Mouse (Mus musculus): ENCODE data around the gene Hint1. TPM values are rescaled to one million over a fixed set of nuclear protein-coding genes. Genes with fewer than 3 reads are reported as not detected.
"Not testable (repeated sequence)": the region's sequence is repeated elsewhere in the genome, so short reads cannot be mapped to it uniquely, and the experiment has no call there.

The Hint1 gene
- polyA plus RNA-seq, 1 experiment from 2014 or later = 796 TPM

DNA sequence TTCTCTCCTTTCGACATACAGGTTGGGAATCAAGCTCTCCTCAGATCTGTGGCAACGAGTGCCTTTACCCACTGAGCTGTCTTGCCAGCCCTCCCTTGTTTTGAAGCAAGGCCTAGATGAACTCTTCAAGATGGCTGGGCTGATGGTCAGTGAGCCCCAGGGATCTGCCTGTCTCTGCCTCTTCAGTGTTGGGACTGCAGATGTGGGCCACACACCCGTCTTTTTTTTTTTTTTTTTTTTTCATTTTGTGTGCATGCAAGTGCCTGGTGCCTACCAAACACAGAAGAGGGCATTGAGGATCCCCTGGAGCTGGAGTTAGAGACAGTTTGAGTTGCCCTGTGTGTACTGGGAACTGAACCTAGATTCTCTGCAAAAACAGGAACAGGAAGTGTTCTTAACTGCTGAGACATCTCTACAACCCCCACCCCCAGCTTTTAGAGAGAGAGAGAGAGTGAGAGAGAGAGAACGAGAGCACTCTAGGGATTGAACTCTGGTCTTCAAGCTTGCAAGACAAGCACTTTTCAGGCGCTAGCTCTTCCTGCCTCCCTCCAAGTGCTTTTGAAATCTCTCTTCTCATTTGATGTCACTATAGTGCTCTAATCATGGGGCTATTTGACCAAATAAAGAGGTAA is 18.1 kb downstream of the Hint1 start:
- Histone ChIP-seq H3K4me3 (replicated peaks) (no peak overlapping the region), H3K36me3 (replicated peaks) (no peaks in the 10 kb centered on the region), H3K27ac (no peak overlapping the region), H3K27me3 (no peaks in the 10 kb centered on the region), H3K9ac (no peak overlapping the region), H3K9me3 (no peaks in the 10 kb centered on the region), H3K4me2 (no peak overlapping the region), H3K4me1 (peaks cover 6% of the 10 kb centered on the region)
- 88% methylated on average over 5 of the region's 5 CpGs for WGBS
- ATAC-seq (ENCODE audit: low FRiP score) = no peak

DNA sequence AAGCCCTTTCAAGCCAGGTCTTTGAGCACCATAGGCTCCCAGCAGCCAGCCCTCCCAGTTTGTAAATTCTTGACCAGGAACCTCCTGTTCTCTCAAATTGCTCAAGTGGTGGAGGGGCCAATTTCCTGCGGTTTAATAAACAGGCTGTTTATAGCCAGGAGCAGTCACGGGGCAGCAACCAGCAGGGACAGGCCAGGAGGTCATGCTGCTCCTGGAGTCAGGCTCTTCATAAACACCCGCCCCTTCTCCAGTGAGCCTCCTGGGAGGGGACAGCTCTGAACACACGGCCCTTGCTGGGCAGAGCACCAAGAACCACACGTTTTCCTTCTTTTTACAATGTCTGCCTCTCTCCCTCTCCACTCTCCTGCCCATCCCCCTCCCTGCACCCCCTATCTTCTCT is 18.8 kb downstream of the Hint1 start:
- Histone ChIP-seq H3K4me3 (replicated peaks) (no peak overlapping the region), H3K36me3 (replicated peaks) (no peaks in the 10 kb centered on the region), H3K27me3 (no peaks in the 10 kb centered on the region), H3K4me2 (no peak overlapping the region), H3K9ac (no peak overlapping the region), H3K27ac (no peak overlapping the region), H3K9me3 (no peaks in the 10 kb centered on the region), H3K4me1 (peaks cover 6% of the 10 kb centered on the region)
- no peak for ATAC-seq (ENCODE audit: low FRiP score)
- 41% methylated on average over 5 of the region's 5 CpGs for WGBS

DNA sequence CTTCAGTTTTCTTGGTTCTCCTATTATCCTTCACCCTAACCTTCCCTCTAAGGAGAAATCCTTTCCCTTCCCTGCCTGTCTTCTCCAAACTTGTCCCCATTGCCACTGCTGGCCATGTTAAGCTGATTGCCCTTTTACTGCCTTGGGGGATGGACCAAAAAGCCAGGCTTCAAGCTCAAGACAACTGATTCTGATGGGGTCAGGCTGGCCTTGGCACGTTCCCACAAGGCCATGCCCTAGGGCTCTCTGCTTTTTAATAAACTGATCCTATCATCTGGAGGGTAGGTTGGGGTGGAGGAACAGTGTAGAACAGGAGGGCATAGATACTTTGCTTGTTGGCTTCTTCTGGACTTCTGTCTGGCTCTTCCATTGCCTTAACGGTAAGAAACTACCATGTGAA is 19.2 kb downstream of the Hint1 start:
- Histone ChIP-seq H3K9me3 (no peaks in the 10 kb centered on the region), H3K4me3 (replicated peaks) (no peak overlapping the region), H3K4me2 (no peak overlapping the region), H3K4me1 (peaks cover 6% of the 10 kb centered on the region), H3K36me3 (replicated peaks) (no peaks in the 10 kb centered on the region), H3K27me3 (no peaks in the 10 kb centered on the region), H3K27ac (no peak overlapping the region), H3K9ac (no peak overlapping the region)
- no peak for ATAC-seq (ENCODE audit: low FRiP score)
- 90% methylated on average over 2 of the region's 2 CpGs for WGBS

DNA sequence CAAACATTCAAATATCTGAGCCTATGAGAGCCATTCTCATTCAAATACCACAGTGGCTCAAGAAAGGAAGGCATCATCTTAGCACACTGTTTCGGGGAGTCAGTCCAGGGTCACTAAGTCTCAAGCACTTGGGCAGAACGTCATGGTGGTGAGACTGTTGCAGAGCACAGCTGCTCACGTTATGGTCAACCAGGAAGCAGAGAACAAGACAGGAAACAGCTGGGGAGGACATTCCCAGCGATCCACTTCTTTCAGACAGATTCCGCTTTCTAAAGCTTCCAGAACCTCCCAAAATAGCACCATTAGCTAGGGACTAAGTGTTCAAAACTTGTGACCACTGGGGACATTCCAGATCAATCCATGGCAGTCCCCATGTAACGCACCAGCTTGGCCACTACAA is 21.7 kb downstream of the Hint1 start:
- H3K27me3 ChIP-seq = no peaks in the 10 kb centered on the region
- H3K4me2 ChIP-seq = no peak overlapping the region
- ATAC-seq (ENCODE audit: low FRiP score) = no peak

DNA sequence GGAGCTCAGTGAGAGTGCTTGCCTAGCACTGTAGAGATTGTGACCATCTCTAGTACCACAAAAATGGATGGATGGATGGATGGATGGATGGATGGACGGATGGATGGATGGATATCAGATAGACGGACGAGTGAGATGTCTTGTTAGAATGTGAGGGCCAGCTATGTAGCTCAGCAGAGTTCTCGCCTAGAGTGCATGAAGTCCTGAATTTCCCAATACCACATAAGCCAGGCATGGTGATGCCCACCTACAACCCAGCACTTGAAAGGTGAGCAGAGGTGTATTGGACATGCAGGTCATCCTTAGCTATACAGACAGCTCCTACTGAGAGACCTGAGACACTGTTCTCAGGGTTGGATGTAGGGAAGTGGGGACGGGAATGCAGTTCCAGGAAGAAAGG is 25.2 kb downstream of the Hint1 start:
- no peak for ATAC-seq (ENCODE audit: low FRiP score)
- Histone ChIP-seq H3K4me3 (replicated peaks) (no peak overlapping the region), H3K36me3 (replicated peaks) (no peaks in the 10 kb centered on the region), H3K4me1 (no peaks in the 10 kb centered on the region), H3K9ac (no peak overlapping the region), H3K27ac (no peak overlapping the region), H3K4me2 (no peak overlapping the region), H3K27me3 (no peaks in the 10 kb centered on the region), H3K9me3 (no peaks in the 10 kb centered on the region)
- 82% methylated on average over 5 of the region's 5 CpGs for WGBS

More for the DNA sequence above, 21.7 kb downstream of the Hint1 start:
- Histone ChIP-seq H3K27ac (no peak overlapping the region), H3K4me1 (no peaks in the 10 kb centered on the region), H3K4me3 (replicated peaks) (no peak overlapping the region), H3K9me3 (no peaks in the 10 kb centered on the region), H3K36me3 (replicated peaks) (no peaks in the 10 kb centered on the region), H3K9ac (no peak overlapping the region)
- 87% methylated on average over 6 of the region's 6 CpGs for WGBS

DNA sequence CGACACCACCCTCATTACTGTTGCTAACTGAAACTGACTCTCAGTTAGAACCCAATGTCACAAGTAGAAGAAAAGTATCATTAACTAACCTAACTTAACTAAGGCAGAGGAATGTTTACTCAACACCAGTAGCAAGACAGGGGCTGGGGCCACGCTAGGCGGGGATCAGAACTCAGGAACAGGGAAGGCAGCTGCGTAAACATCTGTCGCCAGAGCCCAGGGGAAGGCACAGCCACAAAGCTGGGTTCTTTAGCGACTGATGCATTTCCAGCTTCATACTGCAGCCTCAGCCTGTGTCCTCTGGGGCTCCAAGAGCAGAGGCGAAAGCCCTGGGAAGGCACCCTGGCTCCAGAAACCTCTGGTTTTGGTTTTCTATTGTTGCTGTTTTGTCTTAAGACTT is 25.9 kb downstream of the Hint1 start:
- no peak overlapping the region for H3K4me2 ChIP-seq
- 66% methylated on average over 7 of the region's 7 CpGs for WGBS
- H3K9ac ChIP-seq = no peak overlapping the region
- H3K9me3 ChIP-seq = no peaks in the 10 kb centered on the region
- no peaks in the 10 kb centered on the region for H3K4me1 ChIP-seq
- no peaks in the 10 kb centered on the region for H3K27me3 ChIP-seq
- H3K4me3 ChIP-seq (replicated peaks) = no peak overlapping the region
- H3K27ac ChIP-seq = no peak overlapping the region
- ATAC-seq (ENCODE audit: low FRiP score) = no peak
- H3K36me3 ChIP-seq (replicated peaks) = no peaks in the 10 kb centered on the region

DNA sequence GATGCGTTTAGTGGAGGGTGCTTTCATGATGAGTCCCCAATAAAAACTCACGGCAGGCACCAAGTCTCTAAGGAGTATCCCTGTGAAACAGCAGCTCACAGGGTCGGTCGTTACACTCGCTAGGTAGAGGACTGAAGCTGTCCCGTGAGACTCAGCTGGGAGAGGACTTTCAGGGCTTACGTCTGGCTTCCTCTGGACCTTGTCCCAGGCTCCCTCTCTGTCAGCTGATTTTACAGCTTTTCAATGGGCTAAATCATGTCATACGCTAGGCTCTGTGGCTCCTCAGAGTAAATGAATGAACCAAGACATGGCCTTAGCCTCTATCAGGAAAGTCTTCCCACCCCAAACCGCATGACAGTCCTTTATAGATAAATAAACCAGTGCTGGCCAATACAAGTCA is 28.4 kb downstream of the Hint1 start:
- H3K27ac ChIP-seq = no peak overlapping the region
- no peaks in the 10 kb centered on the region for H3K9me3 ChIP-seq
- no peak overlapping the region for H3K9ac ChIP-seq
- H3K4me2 ChIP-seq = no peak overlapping the region
- H3K27me3 ChIP-seq = no peaks in the 10 kb centered on the region
- no peak for ATAC-seq (ENCODE audit: low FRiP score)
- WGBS = 76% methylated on average over 9 of the region's 9 CpGs
- no peaks in the 10 kb centered on the region for H3K4me1 ChIP-seq
- H3K4me3 ChIP-seq (replicated peaks) = no peak overlapping the region
- H3K36me3 ChIP-seq (replicated peaks) = no peaks in the 10 kb centered on the region

DNA sequence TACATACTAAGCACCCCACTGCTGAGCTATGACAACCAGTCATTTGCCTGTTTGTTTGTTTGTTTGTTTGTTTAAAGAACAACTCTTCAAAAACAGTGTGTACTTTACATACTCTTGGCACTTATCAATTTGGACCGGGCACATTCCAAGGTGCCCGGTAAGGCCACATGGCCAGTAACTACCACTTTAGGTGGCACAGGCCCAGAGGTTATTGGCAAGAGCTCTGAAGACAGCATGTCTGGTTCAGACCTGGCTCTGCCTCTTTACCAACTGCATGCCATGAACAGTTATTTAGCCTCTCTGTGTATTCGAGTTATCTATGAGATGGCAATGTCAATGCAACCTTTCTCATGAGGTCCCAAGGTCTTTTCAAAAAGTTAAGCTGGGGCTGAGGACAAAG is 30.5 kb downstream of the Hint1 start:
- not testable (repeated sequence) for H3K9ac ChIP-seq; H3K9me3 ChIP-seq; H3K4me3 ChIP-seq (replicated peaks); H3K27ac ChIP-seq; H3K36me3 ChIP-seq (replicated peaks); H3K27me3 ChIP-seq; ATAC-seq (ENCODE audit: low FRiP score); H3K4me2 ChIP-seq; H3K4me1 ChIP-seq
- 88% methylated on average over 3 of the region's 3 CpGs for WGBS

DNA sequence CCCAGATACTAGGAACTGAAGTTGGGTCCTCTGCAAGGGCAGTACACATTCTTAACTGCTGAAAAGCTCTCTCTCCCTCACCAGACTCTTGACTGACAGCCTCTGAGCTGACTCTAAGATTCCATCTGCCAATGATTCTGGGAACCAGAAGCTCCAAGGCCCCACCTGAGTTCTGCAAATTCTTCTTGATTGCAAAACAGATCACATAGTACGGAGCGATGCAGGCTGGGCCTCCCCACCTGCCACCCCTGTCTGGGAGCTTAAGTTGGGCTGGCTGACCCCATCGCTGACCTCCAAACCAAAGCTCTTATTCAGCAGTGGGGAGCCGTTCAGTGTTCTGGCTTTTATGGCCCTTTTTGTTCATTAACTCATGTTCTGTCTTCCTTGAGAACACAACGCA is 31.3 kb downstream of the Hint1 start:
- Histone ChIP-seq H3K27ac (no peak overlapping the region), H3K27me3 (0 out of 2 replicates have a peak, but pooled peaks cover 4% of the 10 kb centered on the region), H3K4me1 (peaks cover 4% of the 10 kb centered on the region; the same call in 1 of the 2 replicates), H3K36me3 (replicated peaks) (no peaks in the 10 kb centered on the region), H3K4me2 (no peak overlapping the region), H3K9me3 (no peaks in the 10 kb centered on the region), H3K9ac (no peak overlapping the region), H3K4me3 (replicated peaks) (no peak overlapping the region)
- 53% methylated on average over 5 of the region's 5 CpGs for WGBS
- no peak for ATAC-seq (ENCODE audit: low FRiP score)

DNA sequence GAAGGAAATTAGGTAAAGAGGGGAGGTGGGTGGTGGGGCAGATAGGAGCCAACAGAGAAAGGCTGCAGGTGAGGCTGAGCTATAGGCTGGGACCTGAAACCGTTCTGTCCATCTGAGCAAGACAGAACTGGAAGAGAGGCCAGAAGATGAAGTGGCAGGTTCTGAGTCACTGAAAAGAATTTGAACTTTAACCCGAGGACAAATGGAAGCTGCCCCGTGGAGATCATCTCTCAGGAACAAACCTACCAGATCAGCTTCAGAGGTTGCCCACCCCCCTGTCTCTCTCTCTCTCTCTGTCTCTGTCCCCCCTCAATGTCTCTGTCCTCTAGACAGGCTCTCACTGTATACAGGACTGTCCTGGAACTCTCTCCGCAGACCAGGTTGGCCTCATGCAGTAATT is 33.5 kb downstream of the Hint1 start:
- no peak overlapping the region for H3K4me3 ChIP-seq (replicated peaks)
- H3K4me2 ChIP-seq = no peak overlapping the region
- H3K4me1 ChIP-seq = peaks cover 15% of the 10 kb centered on the region
- H3K9ac ChIP-seq = no peak overlapping the region
- H3K27ac ChIP-seq = no peak overlapping the region
- ATAC-seq (ENCODE audit: low FRiP score) = no peak
- H3K27me3 ChIP-seq = 0 out of 2 replicates have a peak, but pooled peaks cover 8% of the 10 kb centered on the region
- 81% methylated on average over 4 of the region's 4 CpGs for WGBS
- no peaks in the 10 kb centered on the region for H3K36me3 ChIP-seq (replicated peaks)
- H3K9me3 ChIP-seq = no peaks in the 10 kb centered on the region

DNA sequence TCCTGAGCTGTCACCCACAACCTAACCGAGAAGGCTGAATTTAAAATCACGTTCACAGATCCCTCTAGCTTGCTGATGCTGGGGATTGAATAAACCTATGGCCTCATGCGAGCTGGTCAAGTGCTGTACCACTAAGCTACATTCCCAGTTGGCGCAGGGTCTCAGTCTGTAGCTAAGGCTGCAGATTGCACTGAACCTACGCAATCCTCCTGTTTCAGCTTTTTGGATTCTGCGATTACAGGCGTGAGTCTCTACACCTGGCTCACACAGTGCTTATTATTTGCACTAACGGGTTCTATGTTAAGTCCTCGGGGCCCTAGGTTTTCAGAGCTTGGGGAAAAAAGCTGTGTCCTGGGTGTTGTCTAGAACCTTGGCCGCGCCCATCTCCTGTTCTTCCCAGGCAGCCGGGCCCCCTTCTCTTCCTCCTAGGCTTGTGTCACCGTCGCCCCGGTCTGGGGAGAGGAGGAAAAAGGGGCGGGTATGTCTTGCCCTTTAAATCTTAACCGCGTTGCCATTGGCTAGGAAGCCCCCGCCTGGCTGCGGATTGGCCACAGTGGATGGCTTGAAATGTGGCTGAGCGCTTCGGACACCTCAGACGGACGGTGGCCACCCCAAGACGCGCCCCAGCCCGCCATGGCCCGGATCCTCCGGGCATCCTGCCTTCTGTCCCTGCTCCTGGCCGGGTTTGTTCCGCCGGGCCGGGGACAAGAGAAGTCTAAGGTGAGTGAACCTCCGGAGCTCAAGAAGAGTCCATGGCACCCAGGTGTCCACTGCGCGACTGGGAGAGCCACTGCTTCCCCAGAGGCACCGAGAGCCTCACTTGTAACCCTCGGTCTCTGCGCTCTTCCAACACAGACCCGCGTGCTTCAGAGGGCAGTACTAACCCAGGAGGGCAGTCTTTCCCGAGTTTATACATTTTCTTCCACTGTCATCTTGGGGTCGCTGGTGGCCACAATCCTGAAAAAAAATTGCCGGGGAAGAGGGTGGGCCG is 36.4 kb downstream of the Hint1 start, which contains the start of gene Gpx3:
TSS of gene Gpx3 (plus strand) at position 121 of the 991 bp plus-strand sequence.
- no peak within 1 kb of the TSS for H3K27ac ChIP-seq

DNA sequence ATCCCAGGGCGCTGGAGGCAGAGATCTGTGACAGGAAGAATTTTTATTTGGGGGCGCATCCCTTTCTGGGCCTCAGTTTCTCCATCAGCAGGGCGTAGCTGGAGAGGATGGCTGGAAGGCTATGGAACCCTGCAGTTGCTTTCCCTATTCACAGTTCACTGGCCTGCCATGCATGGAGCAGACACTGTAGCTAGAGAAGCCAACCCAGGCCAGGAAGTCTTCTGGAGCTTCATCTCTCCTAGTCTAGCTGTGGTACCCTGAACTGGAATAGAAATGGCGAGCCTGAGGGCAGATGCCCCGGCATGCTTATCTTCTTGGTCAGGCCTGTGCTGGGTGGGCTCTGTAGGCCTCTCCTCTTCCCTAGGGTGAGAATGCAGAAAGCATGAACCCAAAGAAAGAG is 37.2 kb downstream of the Hint1 start:
- 80% methylated on average over 5 of the region's 5 CpGs for WGBS
- Histone ChIP-seq H3K27ac (no peak overlapping the region), H3K4me1 (peaks cover 15% of the 10 kb centered on the region), H3K4me2 (peak overlapping the region; percentile 82), H3K36me3 (replicated peaks) (no peaks in the 10 kb centered on the region), H3K9me3 (no peaks in the 10 kb centered on the region), H3K27me3 (0 out of 2 replicates have a peak, but pooled peaks cover 8% of the 10 kb centered on the region), H3K9ac (no peak overlapping the region), H3K4me3 (replicated peaks) (peak overlapping the region; percentile 50)
- ATAC-seq (ENCODE audit: low FRiP score) = no peak

More for the DNA sequence above, 36.4 kb downstream of the Hint1 start, which contains the start of gene Gpx3:
- Histone ChIP-seq H3K9me3 (no peaks in the 10 kb centered on the region), H3K4me3 (replicated peaks) (peak within 1 kb of the TSS; percentile 50), H3K9ac (peak within 1 kb of the TSS; percentile 58), H3K36me3 (replicated peaks) (no peaks in the 10 kb centered on the region), H3K4me2 (peak within 1 kb of the TSS; percentile 82), H3K4me1 (peaks cover 15% of the 10 kb centered on the region), H3K27me3 (0 out of 2 replicates have a peak, but pooled peaks cover 8% of the 10 kb centered on the region)
- 15% methylated on average over 45 of the region's 45 CpGs for WGBS
- peak; percentile 93 for ATAC-seq (ENCODE audit: low FRiP score)
